Mouse (Mus musculus): Measurements from ENCODE around the gene Vsir. TPM values are rescaled to one million over a fixed set of nuclear protein-coding genes. Genes with fewer than 3 reads are reported as not detected.

The Vsir gene
- total RNA-seq (2023): 100 to 1,000 TPM; 734 to 749 TPM

GRCm38 (mm10) chr10:60346701-60347405 lies at the start of gene Vsir:
Gene Vsir, plus strand, starts transcription at chr10:60346851.

GRCm38 (mm10) chr10:60399449-60399848 lies 52.8 kb downstream of the Vsir start, which contains the start of gene Gm17455:
Gene Gm17455, plus strand, starts transcription at chr10:60399726.

Other genes with a start within 250 kb of the Vsir start
- under 1 TPM; 0.26 to 0.33 TPM for gene Spock2, start 240.6 kb upstream of the Vsir start, total RNA-seq (2023)
- 1 to 10 TPM in 1 of 2 experiments, under 1 TPM in 1; 0.98 to 3.7 TPM for gene Chst3, start 127.6 kb upstream of the Vsir start, total RNA-seq (2023)
- gene Psap, start 69.2 kb upstream of the Vsir start, total RNA-seq (2023): 1,000 to 10,000 TPM; 1,584 to 2,210 TPM
- 1 to 10 TPM; 2.7 to 6.1 TPM for gene Gm17455, start 52.9 kb downstream of the Vsir start, total RNA-seq (2023)

Measured in neutrophil, adult 59 days (primary cell).